Mouse (Mus musculus) erythroblast, embryonic 14.5 days (primary cell): Measurements from ENCODE around the gene Izumo1r.

Experiments
- GATA1 ChIP-seq: IDR thresholded peaks from 2 replicates; pipeline ENCODE4 v1.6.1; 2012; ENCODE audit warnings: low read length, inconsistent platforms, mixed read lengths
- TAL1 ChIP-seq: IDR thresholded peaks from 3 replicates; pipeline ENCODE4 v1.6.1; 2012; ENCODE audit warnings: low read length, inconsistent platforms, mixed read lengths

- TF ChIP-seq GATA1 (no peak), TAL1 (no peak)
Observed at GRCm38 (mm10) chr9:14948843-14949242, 45.1 kb upstream of the Izumo1r start.
